Mouse (Mus musculus) NIH3T3 (cell line): ENCODE measurements around the gene Ccdc167.

Experiments
- DNase-seq: peaks from one replicate; pipeline ENCODE4 v3.0.0-alpha.2; 2012; ENCODE audit warnings: low read depth

Gene Ccdc167

GRCm38 (mm10) chr17:29684275-29684674, 32.6 kb downstream of the Ccdc167 start:
- DNase-seq = no peak

- DNase-seq = peak; percentile 39
Measured at GRCm38 (mm10) chr17:29683127-29683526, 33.7 kb downstream of the Ccdc167 start.

- no peak for DNase-seq
Measured at GRCm38 (mm10) chr17:29682261-29682660, 34.6 kb downstream of the Ccdc167 start.

- no peak for DNase-seq
Measured at GRCm38 (mm10) chr17:29681669-29682068, 35.2 kb downstream of the Ccdc167 start.

- no peak for DNase-seq
Measured at GRCm38 (mm10) chr17:29680921-29681320, 35.9 kb downstream of the Ccdc167 start.

- DNase-seq = no peak
Measured at GRCm38 (mm10) chr17:29680174-29680573, 36.7 kb downstream of the Ccdc167 start.

GRCm38 (mm10) chr17:29679038-29679767, 37.6 kb downstream of the Ccdc167 start:
- DNase-seq = no peak

GRCm38 (mm10) chr17:29678526-29678925, 38.3 kb downstream of the Ccdc167 start:
- DNase-seq = no peak

GRCm38 (mm10) chr17:29673325-29673724, 43.5 kb downstream of the Ccdc167 start:
- no peak for DNase-seq

GRCm38 (mm10) chr17:29671021-29671420, 45.8 kb downstream of the Ccdc167 start:
- peak; percentile 66 for DNase-seq

- peak; percentile 34 for DNase-seq
Measured at GRCm38 (mm10) chr17:29669936-29670335, 46.9 kb downstream of the Ccdc167 start.

- no peak for DNase-seq
Measured at GRCm38 (mm10) chr17:29669030-29669429, 47.8 kb downstream of the Ccdc167 start.

GRCm38 (mm10) chr17:29668051-29668986, 48.5 kb downstream of the Ccdc167 start:
- DNase-seq = no peak

GRCm38 (mm10) chr17:29662145-29662544, 54.7 kb downstream of the Ccdc167 start:
- no peak for DNase-seq

- DNase-seq = no peak
Measured at GRCm38 (mm10) chr17:29660762-29661391, 56.0 kb downstream of the Ccdc167 start.

GRCm38 (mm10) chr17:29660076-29660761, 56.6 kb downstream of the Ccdc167 start, which contains the start of gene Cmtr1:
Gene Cmtr1 (plus strand): TSS chr17:29660595.
- peak; percentile 98 for DNase-seq

- no peak for DNase-seq
Measured at GRCm38 (mm10) chr17:29658249-29658648, 58.6 kb downstream of the Ccdc167 start.

- no peak for DNase-seq
Measured at GRCm38 (mm10) chr17:29642219-29642618, 74.6 kb downstream of the Ccdc167 start.

GRCm38 (mm10) chr17:29640971-29641370, 75.9 kb downstream of the Ccdc167 start:
- DNase-seq = no peak

GRCm38 (mm10) chr17:29637895-29638294, 78.9 kb downstream of the Ccdc167 start:
- DNase-seq = no peak

GRCm38 (mm10) chr17:29637377-29637776, 79.5 kb downstream of the Ccdc167 start:
- peak; percentile 18 for DNase-seq
